Mouse (Mus musculus) A20 (cell line): ENCODE results near the gene Cenpa.
"Not testable (repeated sequence)": the region's sequence is repeated elsewhere in the genome, so short reads cannot be mapped to it uniquely, and the experiment has no call there.

Experiments
- DNase-seq: peaks from one replicate; pipeline ENCODE4 v3.0.0-alpha.2; 2011; ENCODE audit warnings: low read depth, low spot score

Gene Cenpa

GRCm38 (mm10) chr5:30646036-30646435 is 20.5 kb upstream of the Cenpa start:
- no peak for DNase-seq

DNA sequence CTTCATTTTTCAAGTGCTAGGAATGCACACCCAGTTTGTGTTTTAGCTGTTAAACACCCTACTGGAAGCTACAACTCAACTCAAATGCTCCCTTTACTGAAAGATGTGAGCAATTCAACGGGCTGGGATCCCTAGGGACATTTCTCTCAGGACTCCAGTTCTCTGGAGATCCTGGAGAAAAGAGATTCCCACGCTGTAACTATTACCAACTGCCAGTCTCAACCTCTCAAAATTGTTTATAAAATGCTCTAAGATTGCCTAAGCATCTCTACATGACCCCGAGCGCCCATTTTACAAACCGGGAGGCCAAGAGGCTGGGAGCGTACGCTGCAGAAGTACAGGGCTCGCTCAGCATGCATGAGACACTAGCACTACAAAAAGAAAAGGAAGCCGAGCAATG is 19.2 kb upstream of the Cenpa start:
- no peak for DNase-seq

DNA sequence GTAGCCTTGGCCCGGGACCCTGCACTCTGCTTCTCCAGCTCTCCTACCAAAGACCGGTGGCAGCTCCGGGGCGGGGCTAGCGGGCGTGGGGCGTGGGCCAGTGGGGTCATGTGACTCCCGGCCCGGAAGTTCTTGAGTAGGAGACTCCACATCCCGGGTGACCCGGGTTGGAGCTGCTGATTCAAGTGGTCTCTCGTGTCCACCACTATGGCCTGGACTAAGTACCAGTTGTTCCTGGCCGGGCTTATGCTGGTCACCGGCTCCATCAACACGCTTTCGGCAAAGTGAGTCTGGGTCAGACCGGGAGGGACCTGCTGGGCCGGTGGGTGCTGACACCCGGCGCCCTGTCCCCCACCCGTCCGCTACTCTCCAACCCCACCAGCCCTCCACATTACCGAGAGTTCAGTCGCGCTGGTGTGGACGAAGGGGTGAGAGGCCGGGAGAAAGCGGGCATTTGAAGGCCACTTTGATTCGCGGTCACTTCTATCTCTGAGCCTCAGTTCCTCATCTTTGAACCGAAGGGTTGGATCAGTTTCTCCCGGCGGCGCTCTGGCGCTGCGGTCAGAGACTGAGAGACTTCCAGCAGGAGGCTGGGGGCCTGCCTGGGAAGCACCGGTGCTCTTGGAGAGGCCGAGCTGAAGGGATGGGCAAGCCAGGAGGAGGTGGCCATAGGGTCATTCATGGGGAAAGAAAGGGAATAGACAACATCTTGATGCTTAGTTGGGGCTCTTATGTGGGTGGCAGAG is 18.6 kb upstream of the Cenpa start, which contains the start of gene Slc35f6:
Slc35f6 (plus strand) TSS at position 119 of the 746 bp plus-strand sequence.
- peak; percentile 87 for DNase-seq

GRCm38 (mm10) chr5:30649558-30649957 is 17.0 kb upstream of the Cenpa start:
- DNase-seq: no peak

DNA sequence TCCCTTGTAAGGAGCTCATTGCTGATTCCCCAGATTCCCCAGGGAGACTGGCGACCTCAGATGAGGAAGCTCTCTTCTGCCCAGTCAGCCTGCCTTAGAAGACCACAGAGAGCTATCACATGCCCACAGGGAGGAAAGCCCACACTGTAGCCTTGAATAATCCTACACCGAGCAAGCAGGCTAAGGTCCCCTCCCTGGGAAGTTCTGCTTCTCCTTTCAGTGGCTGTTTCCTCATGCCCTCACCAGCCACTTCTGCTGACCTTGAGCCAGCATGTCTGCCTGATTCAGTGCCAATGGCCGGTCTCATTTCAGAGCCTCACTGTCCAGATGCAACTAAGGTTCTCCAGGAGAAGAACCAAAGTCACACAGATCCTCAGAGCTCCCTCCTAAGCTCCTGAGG is 15.8 kb upstream of the Cenpa start:
- no peak for DNase-seq

GRCm38 (mm10) chr5:30651554-30651953 is 15.0 kb upstream of the Cenpa start:
- DNase-seq: no peak

DNA sequence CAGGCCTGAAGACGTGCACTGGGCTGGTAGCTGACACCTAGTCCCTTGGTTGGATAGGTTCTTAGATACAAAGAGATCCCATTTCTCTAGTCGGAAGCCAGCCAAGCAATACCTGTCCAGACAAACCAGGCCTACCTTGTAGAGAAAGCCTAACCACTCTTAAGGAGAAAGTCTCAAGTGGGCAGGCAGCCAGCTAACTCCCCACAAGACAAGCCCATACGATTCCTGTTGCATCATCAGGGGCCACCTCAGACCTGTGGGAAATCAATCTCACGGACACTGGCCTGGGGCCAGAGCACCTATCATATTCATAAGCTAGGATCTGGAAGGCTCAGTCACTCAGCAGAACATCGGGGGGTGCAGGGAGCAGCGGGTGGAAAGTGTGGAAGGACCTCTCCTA is 13.3 kb upstream of the Cenpa start:
- DNase-seq: no peak

GRCm38 (mm10) chr5:30655042-30655441 is 11.5 kb upstream of the Cenpa start:
- DNase-seq: no peak

DNA sequence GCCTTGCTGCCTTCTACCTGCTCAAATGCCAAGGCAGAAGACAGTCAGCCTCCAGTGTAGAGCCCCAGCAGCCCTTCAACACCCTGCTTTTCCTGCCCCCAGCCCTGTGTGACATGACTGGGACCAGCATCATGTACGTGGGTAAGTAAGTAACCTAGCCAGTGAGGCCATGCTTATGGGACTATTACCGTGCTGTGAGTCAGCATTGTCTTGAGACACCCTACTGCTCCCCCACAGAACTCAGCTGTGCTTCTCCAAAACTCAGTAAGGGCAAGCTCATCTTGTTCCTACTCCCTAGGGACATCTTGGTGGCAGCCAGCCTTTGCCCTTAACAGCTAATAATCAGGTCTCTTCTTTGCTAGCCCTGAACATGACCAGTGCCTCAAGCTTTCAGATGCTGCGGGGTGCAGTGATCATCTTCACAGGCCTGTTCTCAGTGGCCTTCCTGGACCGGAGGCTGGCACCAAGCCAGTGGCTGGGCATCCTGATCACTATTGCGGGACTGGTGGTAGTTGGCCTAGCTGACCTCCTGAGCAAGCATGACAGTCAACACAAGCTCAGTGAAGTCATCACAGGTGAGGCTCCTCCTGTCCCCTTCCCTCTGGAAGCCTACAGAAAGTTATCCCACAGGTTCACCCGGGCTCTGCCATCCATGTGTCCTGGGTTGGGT is 10.9 kb upstream of the Cenpa start:
- no peak for DNase-seq

GRCm38 (mm10) chr5:30659042-30659441 is 7.5 kb upstream of the Cenpa start:
- DNase-seq: no peak

DNA sequence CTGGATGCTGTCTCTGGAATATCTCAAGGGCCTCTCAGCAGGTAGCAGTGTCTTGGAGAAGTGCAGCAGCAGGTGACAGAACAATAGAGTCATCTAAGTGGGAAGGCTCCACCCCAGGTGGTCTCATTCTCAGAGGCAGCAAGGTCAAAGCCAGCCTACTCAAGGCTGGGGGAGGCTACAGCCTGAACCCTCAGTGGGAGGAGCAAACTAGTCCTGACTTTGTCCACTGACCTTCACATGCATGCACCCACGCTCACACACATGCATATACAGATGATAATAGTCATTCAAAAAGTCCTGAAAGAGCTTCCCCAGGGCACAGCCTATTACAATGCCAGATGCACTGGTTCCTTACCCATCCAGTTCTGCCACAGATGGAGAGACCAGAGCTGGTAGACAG is 6.3 kb upstream of the Cenpa start:
- no peak for DNase-seq

- no peak for DNase-seq
Observed at GRCm38 (mm10) chr5:30660813-30661212, 5.8 kb upstream of the Cenpa start.

DNA sequence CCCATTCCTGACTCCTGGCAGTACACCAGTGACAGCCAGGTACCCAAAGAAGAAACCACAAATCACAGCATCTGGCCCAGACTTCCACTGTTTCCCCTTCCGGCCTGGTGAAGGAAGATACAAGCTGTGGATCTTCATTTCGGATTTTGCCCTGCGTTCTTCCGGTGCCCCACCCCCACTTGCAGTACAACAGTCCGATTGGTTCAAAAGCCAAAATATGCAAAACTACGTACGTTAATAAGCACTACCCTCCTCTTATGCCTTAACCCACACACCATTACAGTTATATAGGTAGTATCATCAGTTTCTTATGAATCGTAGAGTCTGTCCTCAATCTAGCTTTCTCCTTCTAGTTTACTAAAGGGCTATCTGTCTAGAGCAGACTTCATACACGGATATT is 1.2 kb upstream of the Cenpa start:
- no peak for DNase-seq

DNA sequence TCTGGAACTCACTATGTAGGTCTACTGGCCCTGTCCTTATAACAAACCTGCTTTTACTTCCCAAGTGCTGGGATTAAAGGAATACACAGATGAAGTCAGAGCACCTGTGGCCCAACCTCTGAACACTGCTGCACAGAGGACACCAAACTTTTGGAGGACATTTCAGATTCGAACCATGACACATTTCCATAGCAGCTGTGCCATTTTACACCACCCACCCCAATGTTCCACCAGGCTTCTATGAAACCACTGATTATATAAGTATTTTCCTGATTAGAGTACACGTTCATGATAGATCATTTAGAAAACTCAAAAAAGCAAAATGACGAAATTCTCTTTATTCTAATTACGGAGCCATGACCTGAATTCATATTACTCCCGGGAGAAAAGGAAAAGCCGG is 609 bp upstream of the Cenpa start:
- DNase-seq: no peak

DNA sequence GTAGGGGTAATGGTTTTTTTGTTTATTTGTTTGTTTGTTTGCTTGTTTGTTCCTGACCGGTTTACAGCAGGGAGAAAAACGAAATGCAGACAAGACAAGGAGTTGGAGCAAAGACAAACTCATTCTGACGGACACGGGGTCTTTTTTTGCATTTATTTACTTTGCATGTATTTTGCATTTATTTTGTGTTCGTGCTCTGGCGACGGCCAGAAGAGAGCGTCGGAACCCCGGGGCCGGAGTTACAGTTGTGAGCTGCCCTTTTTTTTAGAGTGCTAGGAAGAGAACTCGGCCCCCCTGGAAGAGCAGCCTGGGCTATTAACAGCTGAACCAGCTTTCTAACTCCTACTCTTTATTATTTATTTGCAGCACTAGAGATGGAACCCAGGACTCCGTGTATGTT is 638 bp downstream of the Cenpa start:
- peak; percentile 78 for DNase-seq

DNA sequence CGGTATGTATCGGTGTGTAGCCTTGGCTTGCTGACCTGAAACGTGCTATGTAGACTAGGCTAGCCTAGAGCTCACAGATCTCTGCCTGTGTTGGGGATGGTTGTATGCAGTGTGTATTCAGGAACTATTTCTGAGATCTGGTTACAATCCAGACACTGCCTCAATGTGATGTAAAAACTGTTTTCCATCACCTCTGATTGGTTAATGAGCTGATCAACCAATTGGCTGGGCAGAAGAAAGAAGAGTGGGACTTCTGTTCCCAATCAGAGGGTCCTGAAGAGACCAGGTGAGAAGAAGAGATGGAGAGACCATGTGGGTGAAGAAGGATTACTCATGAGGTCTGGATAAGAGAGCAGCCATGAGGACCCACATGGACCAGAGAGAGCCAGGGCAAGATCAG is 1.1 kb downstream of the Cenpa start:
- DNase-seq: no peak

DNA sequence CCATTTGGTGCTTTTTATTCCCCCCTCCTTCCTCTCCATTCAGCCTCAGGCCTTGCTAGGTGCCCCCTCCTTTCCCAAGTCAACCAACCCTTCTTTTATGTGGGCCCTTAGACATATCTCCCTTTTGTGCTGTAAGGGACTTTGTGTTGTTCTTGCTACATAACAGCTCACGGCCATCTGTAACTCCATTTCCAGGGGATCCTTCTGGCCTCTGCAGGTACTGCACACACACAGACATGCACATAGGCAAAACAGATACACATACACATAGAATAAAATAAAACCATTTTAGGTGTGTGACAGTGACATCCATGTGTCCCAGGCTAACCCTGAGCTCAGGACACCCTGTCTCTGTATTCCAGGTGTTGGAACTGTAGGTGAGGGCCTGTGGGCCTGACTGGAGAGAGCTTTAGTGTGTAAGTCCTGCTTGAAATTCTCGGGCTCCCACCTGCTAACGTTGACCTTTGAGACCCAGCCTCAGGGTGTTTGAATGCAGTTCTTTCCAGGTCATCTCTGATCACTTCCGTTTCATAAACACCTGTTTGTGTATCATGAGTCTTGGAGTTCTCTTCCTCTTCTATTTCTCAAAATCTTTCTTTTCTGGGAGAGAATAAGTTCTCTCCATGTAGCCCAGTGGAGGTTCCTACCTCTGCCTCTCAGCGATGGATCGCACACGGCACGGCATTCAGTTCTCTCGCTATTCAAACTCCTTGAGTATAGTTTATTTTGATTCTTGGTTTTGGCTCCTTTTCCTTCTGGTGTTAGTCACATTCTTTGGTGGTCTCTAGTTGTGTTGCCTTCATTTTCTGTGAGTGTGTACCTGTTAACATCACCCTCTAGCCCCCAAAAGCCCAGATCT is 2.3 kb downstream of the Cenpa start:
- no peak for DNase-seq

- no peak for DNase-seq
Observed at GRCm38 (mm10) chr5:30669496-30669830, 2.9 kb downstream of the Cenpa start.

DNA sequence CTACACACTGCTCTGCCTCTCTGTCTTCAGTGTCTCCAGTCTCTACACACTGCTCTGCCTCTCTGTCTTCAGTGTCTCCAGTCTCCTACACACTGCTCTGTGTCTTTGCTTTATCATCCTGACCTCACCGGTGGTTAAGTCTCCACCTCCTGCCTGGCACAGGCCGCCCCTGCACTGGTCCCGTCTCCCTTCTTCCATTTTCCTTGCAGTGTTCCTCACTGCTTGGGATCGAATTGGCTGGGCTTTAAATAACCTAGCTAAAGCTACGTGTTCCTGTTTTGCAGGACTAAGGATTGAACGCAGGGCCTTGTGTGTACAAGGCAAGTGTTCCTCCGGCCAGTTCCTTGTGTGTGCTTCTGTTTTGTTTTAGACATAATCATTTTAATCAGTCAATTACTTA is 3.5 kb downstream of the Cenpa start:
- no peak for DNase-seq

DNA sequence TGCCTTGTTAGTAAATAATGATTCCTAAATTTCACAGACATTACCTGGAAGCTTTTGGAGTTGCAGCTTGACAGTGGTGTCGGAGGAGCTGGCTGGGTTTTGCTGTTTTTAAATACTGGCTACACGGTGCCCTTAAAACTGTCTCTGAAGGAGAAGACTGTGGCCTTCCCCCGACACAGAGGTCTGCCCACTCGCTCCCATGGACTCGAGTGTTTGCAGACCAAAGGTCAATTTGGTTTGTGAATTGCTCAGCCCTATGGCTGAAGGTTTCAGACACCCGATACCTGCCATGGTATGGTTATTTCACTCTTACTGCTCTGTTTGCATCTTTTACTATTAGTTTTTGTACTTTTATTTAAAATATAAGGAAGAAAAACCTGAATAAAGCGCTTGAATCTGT is 7.4 kb downstream of the Cenpa start:
- DNase-seq: no peak

DNA sequence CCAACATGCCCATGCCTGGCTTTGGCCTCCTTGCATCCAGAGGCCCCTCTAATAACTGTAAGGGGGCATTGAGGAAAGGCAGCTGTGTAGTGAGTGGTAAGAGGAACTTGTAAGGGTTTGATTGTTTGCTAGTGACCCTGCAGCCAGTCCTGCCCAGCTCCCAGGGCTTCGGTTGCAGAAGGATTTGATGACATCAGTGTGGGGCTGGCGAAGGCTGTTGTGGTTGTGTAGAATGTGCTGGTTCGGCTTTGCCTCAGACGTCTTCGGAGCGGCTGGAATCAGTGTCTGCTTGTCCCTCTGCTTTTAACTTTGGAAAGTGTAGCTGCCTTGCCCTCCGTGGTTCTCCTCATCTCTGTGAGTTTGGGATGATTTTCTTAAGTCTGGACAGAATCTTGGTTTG is 10.2 kb downstream of the Cenpa start:
- DNase-seq: no peak

- DNase-seq: not testable (repeated sequence)
Observed at GRCm38 (mm10) chr5:30678069-30678468, 11.5 kb downstream of the Cenpa start.
